Mouse (Mus musculus): ENCODE measurements around the gene Spx.

Spx gene

GRCm38 (mm10) chr6:142412906-142413491 lies at the start of gene Spx:
Gene Spx (plus strand): TSS chr6:142413441.
- DNase-seq (ENCODE audit: low spot score in 2 of 2), result no peak

- DNase-seq (ENCODE audit: low spot score in 2 of 2), result no peak
Measured at GRCm38 (mm10) chr6:142365742-142366472, 47.3 kb upstream of the Spx start.

GRCm38 (mm10) chr6:142366473-142367018 lies 46.7 kb upstream of the Spx start:
- no peak for DNase-seq (ENCODE audit: low spot score in 2 of 2)

- no peak for DNase-seq (ENCODE audit: low spot score in 2 of 2)
Measured at GRCm38 (mm10) chr6:142367565-142367964, 45.7 kb upstream of the Spx start.

- no peak for DNase-seq (ENCODE audit: low spot score in 2 of 2)
Measured at GRCm38 (mm10) chr6:142369568-142369967, 43.7 kb upstream of the Spx start.

GRCm38 (mm10) chr6:142377081-142377480 lies 36.2 kb upstream of the Spx start:
- no peak for DNase-seq (ENCODE audit: low spot score in 2 of 2)

- DNase-seq (ENCODE audit: low spot score in 2 of 2), result no peak
Measured at GRCm38 (mm10) chr6:142378576-142379330, 34.5 kb upstream of the Spx start.

GRCm38 (mm10) chr6:142379961-142380360 lies 33.3 kb upstream of the Spx start:
- DNase-seq (ENCODE audit: low spot score in 2 of 2), result no peak

- DNase-seq (ENCODE audit: low spot score in 2 of 2), result no peak
Measured at GRCm38 (mm10) chr6:142381615-142382014, 31.6 kb upstream of the Spx start.

GRCm38 (mm10) chr6:142384521-142384920 lies 28.7 kb upstream of the Spx start:
- DNase-seq (ENCODE audit: low spot score in 2 of 2), result no peak

- DNase-seq (ENCODE audit: low spot score in 2 of 2), result no peak
Measured at GRCm38 (mm10) chr6:142386285-142387010, 26.8 kb upstream of the Spx start.

- peak; percentile 99 for DNase-seq (ENCODE audit: low spot score in 2 of 2)
Measured at GRCm38 (mm10) chr6:142387011-142387754, 26.1 kb upstream of the Spx start, which contains the start of the genes Recql and Golt1b. Gene Recql (minus strand): TSS chr6:142387087. Gene Golt1b (plus strand): TSS chr6:142387221.

GRCm38 (mm10) chr6:142387755-142388271 lies 25.4 kb upstream of the Spx start:
- DNase-seq (ENCODE audit: low spot score in 2 of 2), result no peak

GRCm38 (mm10) chr6:142389101-142389500 lies 24.1 kb upstream of the Spx start:
- DNase-seq (ENCODE audit: low spot score in 2 of 2), result peak; percentile 12 to 24

GRCm38 (mm10) chr6:142392312-142392711 lies 20.9 kb upstream of the Spx start:
- DNase-seq (ENCODE audit: low spot score in 2 of 2), result no peak

GRCm38 (mm10) chr6:142394669-142395068 lies 18.6 kb upstream of the Spx start:
- peak; percentile 12 to 15 for DNase-seq (ENCODE audit: low spot score in 2 of 2)

- DNase-seq (ENCODE audit: low spot score in 2 of 2), result no peak
Measured at GRCm38 (mm10) chr6:142395756-142396155, 17.5 kb upstream of the Spx start.

- no peak for DNase-seq (ENCODE audit: low spot score in 2 of 2)
Measured at GRCm38 (mm10) chr6:142411140-142411539, 2.1 kb upstream of the Spx start.

- DNase-seq (ENCODE audit: low spot score in 2 of 2), result no peak
Measured at GRCm38 (mm10) chr6:142413845-142414244, 604 bp downstream of the Spx start.

- DNase-seq (ENCODE audit: low spot score in 2 of 2), result no peak
Measured at GRCm38 (mm10) chr6:142414597-142414996, 1.4 kb downstream of the Spx start.

GRCm38 (mm10) chr6:142424976-142425375 lies 11.7 kb downstream of the Spx start:
- DNase-seq (ENCODE audit: low spot score in 2 of 2), result no peak

All from frontal cortex, postnatal 36 days (tissue).